Mouse (Mus musculus): Measurements from ENCODE around the gene Rexo1. TPM values are rescaled to one million over a fixed set of nuclear protein-coding genes. Genes with fewer than 3 reads are reported as not detected.

The Rexo1 gene
- polyA plus RNA-seq, 2 experiments = 10.7 to 19.1 TPM

GRCm38 (mm10) chr10:80539493-80539892 is 21.9 kb downstream of the Rexo1 start:
- Histone ChIP-seq H3K4me2 (ENCODE audit: low read depth) (peak overlapping the region; percentile 69), H3K27me3 (ENCODE audit: control insufficient read depth, insufficient read depth, low read length) (no peaks in the 10 kb centered on the region), H3K4me3 (ENCODE audit: insufficient read depth in 1 of 2, low read depth in 2 of 2, low read length in 2 of 2) (no peak overlapping the region), H3K9ac (replicated peaks) (no peak overlapping the region), H3K4me1 (replicated peaks; ENCODE audit: control insufficient read depth in 2 of 2, insufficient read depth in 2 of 2, low read length in 1 of 2) (peaks cover 24 to 39% of the 10 kb centered on the region in 2 experiments), H3K9me3 (ENCODE audit: control insufficient read depth, low read length) (no peaks in the 10 kb centered on the region), H3K27ac (peak overlapping the region; percentile 34), H3K36me3 (replicated peaks; ENCODE audit: control insufficient read depth, insufficient read depth, low read depth) (peaks cover 29% of the 10 kb centered on the region)
- no peak for TF ChIP-seq EP300 (IDR thresholded peaks at IDR 0.05; ENCODE audit: low read depth)
- no peak for TF ChIP-seq CTCF (IDR thresholded peaks at IDR 0.05; ENCODE audit: low read depth)
- ATAC-seq (ENCODE audit: insufficient read depth) (no peak), DNase-seq (ENCODE audit: low read depth in 3 of 3, low spot score in 3 of 3) (no peak)
- WGBS (ENCODE audit: insufficient replicate concordance) = 23% methylated on average over 5 of the region's 5 CpGs

- peak; percentile 97 to 99 (median 98) for DNase-seq (ENCODE audit: low read depth in 3 of 3, low spot score in 3 of 3)
- Histone ChIP-seq H3K27me3 (ENCODE audit: control insufficient read depth, insufficient read depth, low read length) (no peaks in the 10 kb centered on the region), H3K36me3 (replicated peaks; ENCODE audit: control insufficient read depth, insufficient read depth, low read depth) (peaks cover 23% of the 10 kb centered on the region), H3K9ac (replicated peaks) (peak within 1 kb of the TSS; percentile 35), H3K9me3 (ENCODE audit: control insufficient read depth, low read length) (no peaks in the 10 kb centered on the region), H3K4me2 (ENCODE audit: low read depth) (peak within 1 kb of the TSS; percentile 69), H3K27ac (peak within 1 kb of the TSS; percentile 58), H3K4me1 (replicated peaks; ENCODE audit: control insufficient read depth in 2 of 2, insufficient read depth in 2 of 2, low read length in 1 of 2) (peaks cover 31 to 46% of the 10 kb centered on the region in 2 experiments), H3K4me3 (ENCODE audit: insufficient read depth in 1 of 2, low read depth in 2 of 2, low read length in 2 of 2) (peak within 1 kb of the TSS; percentile 43 to 48)
- peak; percentile 94 for ATAC-seq (ENCODE audit: insufficient read depth)
- TF ChIP-seq CTCF (IDR thresholded peaks at IDR 0.05; ENCODE audit: low read depth) = peak; percentile 71
- no peak for TF ChIP-seq EP300 (IDR thresholded peaks at IDR 0.05; ENCODE audit: low read depth)
- 2% methylated on average over 30 of the region's 30 CpGs for WGBS (ENCODE audit: insufficient replicate concordance)
Measured at GRCm38 (mm10) chr10:80538710-80539394, 22.5 kb downstream of the Rexo1 start, which contains the start of gene Atp8b3. Gene Atp8b3, minus strand, starts transcription at chr10:80539124.

DNA sequence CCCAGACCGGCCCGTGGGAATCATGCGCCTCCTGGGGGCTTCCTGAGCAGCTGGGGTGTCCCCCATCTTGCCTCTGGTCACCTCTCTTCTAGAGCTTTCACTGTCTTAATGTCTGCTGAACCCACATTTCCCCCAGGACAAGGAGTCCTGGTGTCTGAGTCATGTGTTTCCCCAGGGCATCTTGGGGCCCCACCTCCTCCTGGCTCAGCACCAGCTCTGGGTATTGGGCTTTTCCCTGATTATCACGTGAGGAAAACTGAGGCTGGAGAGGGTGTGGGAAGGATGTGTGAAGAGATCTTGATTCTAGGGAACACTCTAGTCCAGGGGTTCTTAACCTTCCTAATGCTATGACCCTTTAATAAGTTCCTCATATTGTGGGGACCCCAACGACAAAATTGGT is 23.2 kb downstream of the Rexo1 start:
- DNase-seq (ENCODE audit: low read depth in 3 of 3, low spot score in 3 of 3) (no peak), ATAC-seq (ENCODE audit: insufficient read depth) (no peak)
- WGBS (ENCODE audit: insufficient replicate concordance) = 56% methylated on average over 5 of the region's 5 CpGs
- Histone ChIP-seq H3K4me3 (ENCODE audit: insufficient read depth in 1 of 2, low read depth in 2 of 2, low read length in 2 of 2) (no peak overlapping the region), H3K36me3 (replicated peaks; ENCODE audit: control insufficient read depth, insufficient read depth, low read depth) (peaks cover 17% of the 10 kb centered on the region), H3K9ac (replicated peaks) (no peak overlapping the region), H3K27me3 (ENCODE audit: control insufficient read depth, insufficient read depth, low read length) (no peaks in the 10 kb centered on the region), H3K4me1 (replicated peaks; ENCODE audit: control insufficient read depth in 2 of 2, insufficient read depth in 2 of 2, low read length in 1 of 2) (peaks cover 37 to 52% of the 10 kb centered on the region in 2 experiments), H3K9me3 (ENCODE audit: control insufficient read depth, low read length) (no peaks in the 10 kb centered on the region), H3K27ac (no peak overlapping the region), H3K4me2 (ENCODE audit: low read depth) (peak overlapping the region; percentile 69; the same call in 1 of the 2 replicates)
- TF ChIP-seq EP300 (IDR thresholded peaks at IDR 0.05; ENCODE audit: low read depth) = no peak
- no peak for TF ChIP-seq CTCF (IDR thresholded peaks at IDR 0.05; ENCODE audit: low read depth)

DNA sequence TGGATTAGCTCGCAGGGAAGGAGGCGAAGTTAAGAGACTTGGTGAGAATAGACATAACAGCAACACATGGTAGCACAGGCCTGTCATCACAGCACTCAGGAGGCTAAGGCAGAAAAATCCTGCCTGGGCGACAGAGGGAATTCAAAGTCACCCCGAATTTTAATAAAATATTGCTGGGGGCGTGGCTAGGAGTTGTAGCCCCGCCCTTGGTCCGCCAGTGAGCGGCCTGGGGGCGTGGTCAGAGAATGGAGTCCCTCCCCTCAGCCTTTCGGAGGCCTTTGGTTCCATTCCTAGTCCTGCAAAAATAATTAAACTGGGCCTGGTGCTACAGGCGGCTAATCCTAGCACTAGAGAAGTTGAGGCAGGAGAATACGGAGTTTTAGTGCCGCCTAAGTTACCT is 25.6 kb downstream of the Rexo1 start:
- Histone ChIP-seq H3K27ac (peak overlapping the region; percentile 58), H3K4me2 (ENCODE audit: low read depth) (peak overlapping the region; percentile 70), H3K4me1 (replicated peaks; ENCODE audit: control insufficient read depth in 2 of 2, insufficient read depth in 2 of 2, low read length in 1 of 2) (peaks cover 42 to 57% of the 10 kb centered on the region in 2 experiments), H3K4me3 (ENCODE audit: insufficient read depth in 1 of 2, low read depth in 2 of 2, low read length in 2 of 2) (peak overlapping the region; percentile 38 to 54), H3K27me3 (ENCODE audit: control insufficient read depth, insufficient read depth, low read length) (no peaks in the 10 kb centered on the region), H3K9me3 (ENCODE audit: control insufficient read depth, low read length) (no peaks in the 10 kb centered on the region), H3K9ac (replicated peaks) (peak overlapping the region; percentile 23), H3K36me3 (replicated peaks; ENCODE audit: control insufficient read depth, insufficient read depth, low read depth) (no peaks in the 10 kb centered on the region)
- ATAC-seq (ENCODE audit: insufficient read depth) (no peak), DNase-seq (ENCODE audit: low read depth in 3 of 3, low spot score in 3 of 3) (peak; percentile 56 to 63 (median 56))
- TF ChIP-seq CTCF (IDR thresholded peaks at IDR 0.05; ENCODE audit: low read depth) = no peak
- TF ChIP-seq EP300 (IDR thresholded peaks at IDR 0.05; ENCODE audit: low read depth) = no peak
- WGBS (ENCODE audit: insufficient replicate concordance) = 10% methylated on average over 13 of the region's 13 CpGs

DNA sequence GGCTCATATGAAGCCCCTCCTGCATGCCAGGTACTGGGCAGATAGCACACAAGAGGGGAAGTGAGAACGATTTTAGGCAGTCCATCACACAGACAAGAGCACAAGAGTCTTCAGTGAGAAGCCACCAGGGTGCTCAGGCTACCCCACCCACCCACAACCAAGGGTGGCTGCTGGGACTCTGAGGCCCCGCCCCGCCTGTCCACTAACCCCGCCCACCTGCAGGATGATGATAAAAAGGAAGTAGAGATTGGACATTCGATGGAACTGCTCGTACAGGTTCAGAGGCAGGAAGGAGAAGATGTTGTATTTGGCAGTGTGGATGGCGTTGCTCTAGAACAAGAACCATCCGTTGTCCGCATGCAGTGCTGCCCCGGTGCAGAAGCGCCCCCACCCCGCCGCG is 26.3 kb downstream of the Rexo1 start:
- Histone ChIP-seq H3K4me3 (ENCODE audit: insufficient read depth in 1 of 2, low read depth in 2 of 2, low read length in 2 of 2) (peak overlapping the region; percentile 38 to 54), H3K4me1 (replicated peaks; ENCODE audit: control insufficient read depth in 2 of 2, insufficient read depth in 2 of 2, low read length in 1 of 2) (peaks cover 42 to 54% of the 10 kb centered on the region in 2 experiments), H3K4me2 (ENCODE audit: low read depth) (peak overlapping the region; percentile 70), H3K27me3 (ENCODE audit: control insufficient read depth, insufficient read depth, low read length) (no peaks in the 10 kb centered on the region), H3K27ac (peak overlapping the region; percentile 58), H3K9ac (replicated peaks) (peak overlapping the region; percentile 23), H3K9me3 (ENCODE audit: control insufficient read depth, low read length) (no peaks in the 10 kb centered on the region), H3K36me3 (replicated peaks; ENCODE audit: control insufficient read depth, insufficient read depth, low read depth) (no peaks in the 10 kb centered on the region)
- peak; percentile 63 to 73 (median 66) for DNase-seq (ENCODE audit: low read depth in 3 of 3, low spot score in 3 of 3)
- ATAC-seq (ENCODE audit: insufficient read depth) = peak; percentile 37
- WGBS (ENCODE audit: insufficient replicate concordance) = 4% methylated on average over 14 of the region's 14 CpGs
- TF ChIP-seq EP300 (IDR thresholded peaks at IDR 0.05; ENCODE audit: low read depth) (no peak), CTCF (IDR thresholded peaks at IDR 0.05; ENCODE audit: low read depth) (no peak)
